Mouse (Mus musculus) gastrocnemius, adult 18-20 months (tissue): Measurements from ENCODE around the gene Sdf2. TPM values are rescaled to one million over a fixed set of nuclear protein-coding genes. Genes with fewer than 3 reads are reported as not detected.

Experiments
- DNase-seq: peaks from one replicate; pipeline ENCODE4 v3.0.0; 2021; ENCODE audit warnings: low spot score
- long read RNA-seq, 2 experiments: library from polyadenylated mRNA; stranded (forward); transcript quantifications; one replicate each; pipeline ENCODE4 v2.0.0; 2021
- total RNA-seq, 2 experiments: library from RNA; stranded (reverse); gene quantifications; 2 replicates each; pipeline ENCODE4 v1.2.3; 2021

The Sdf2 gene
- 10 to 100 TPM; 40.8 to 44.7 TPM for total RNA-seq
- long read RNA-seq, experiment 1, transcript Sdf2-201 (3 exons, 1,268 nt), result major isoform, 67 of 79 reads
- long read RNA-seq, experiment 1, partial matches to known transcripts, result 5 of 79 reads
- long read RNA-seq, experiment 1, other reads (novel, unspliced or antisense), result 6 of 79 reads
- long read RNA-seq, experiment 2, transcript Sdf2-201 (3 exons, 1,268 nt), result major isoform, 65 of 70 reads
- long read RNA-seq, experiment 2, partial matches to known transcripts, result 3 of 70 reads
- long read RNA-seq, experiment 2, other reads (novel, unspliced or antisense), result 1 of 70 reads

DNA sequence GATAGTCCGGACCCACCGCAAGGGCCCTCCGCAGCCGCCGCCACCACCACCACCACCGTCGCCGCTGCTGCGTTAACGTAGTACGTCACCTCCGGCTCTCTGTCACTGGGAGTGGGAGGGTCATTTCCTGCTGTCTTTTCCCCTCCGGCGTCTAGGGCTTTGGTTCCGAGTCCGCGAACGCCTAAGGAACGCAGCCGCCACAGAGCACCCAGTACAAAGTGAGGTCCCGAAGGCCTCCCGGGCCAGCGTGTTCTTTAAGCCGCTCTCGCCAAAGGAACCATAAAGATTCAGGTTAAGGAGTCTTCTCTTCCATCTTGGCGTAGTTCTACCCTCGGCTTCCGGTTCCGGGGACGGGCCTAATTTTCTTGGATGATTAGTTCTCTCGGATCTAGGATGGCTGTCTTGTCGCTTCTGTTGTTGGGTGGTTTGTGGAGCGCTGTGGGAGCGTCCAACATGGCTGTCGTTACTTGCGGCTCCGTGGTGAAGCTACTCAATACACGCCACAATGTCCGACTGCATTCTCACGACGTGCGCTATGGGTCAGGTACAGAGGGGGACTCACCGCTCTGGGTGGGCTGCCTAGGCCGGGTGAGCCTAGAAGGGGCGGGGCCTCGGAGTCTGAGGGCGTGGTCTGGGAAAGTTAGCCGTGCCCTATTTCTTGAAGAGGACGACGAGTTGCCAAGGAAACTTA is at the start of gene Sdf2, which contains the start of gene Supt6:
Gene Sdf2 (plus strand): TSS at position 120 of the 691 bp plus-strand sequence.
Gene Supt6 (minus strand): TSS at position 361 of the 691 bp plus-strand sequence.
- DNase-seq, result peak; percentile 90

DNA sequence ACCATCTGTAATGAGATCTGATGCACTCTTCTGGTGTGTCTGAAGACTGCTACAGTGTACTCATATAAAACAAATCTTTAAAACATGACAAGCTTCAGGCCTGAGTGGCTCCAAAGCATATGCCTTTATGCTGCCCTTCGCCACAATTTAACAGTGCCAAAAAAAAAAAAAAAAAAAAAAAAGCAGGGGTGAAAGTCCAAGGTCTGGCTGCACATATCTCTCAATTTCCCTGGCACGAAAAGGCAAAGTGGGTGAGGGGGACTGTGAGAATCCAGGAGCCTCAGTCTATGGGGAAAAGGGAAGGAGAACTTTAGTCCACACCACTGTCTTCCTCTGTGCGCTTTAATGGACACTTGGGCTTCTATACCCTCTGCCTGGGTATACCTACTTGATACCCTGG is 43.2 kb upstream of the Sdf2 start:
- no peak for DNase-seq

GRCm38 (mm10) chr11:78204287-78204686 is 41.3 kb upstream of the Sdf2 start:
- DNase-seq, result no peak

DNA sequence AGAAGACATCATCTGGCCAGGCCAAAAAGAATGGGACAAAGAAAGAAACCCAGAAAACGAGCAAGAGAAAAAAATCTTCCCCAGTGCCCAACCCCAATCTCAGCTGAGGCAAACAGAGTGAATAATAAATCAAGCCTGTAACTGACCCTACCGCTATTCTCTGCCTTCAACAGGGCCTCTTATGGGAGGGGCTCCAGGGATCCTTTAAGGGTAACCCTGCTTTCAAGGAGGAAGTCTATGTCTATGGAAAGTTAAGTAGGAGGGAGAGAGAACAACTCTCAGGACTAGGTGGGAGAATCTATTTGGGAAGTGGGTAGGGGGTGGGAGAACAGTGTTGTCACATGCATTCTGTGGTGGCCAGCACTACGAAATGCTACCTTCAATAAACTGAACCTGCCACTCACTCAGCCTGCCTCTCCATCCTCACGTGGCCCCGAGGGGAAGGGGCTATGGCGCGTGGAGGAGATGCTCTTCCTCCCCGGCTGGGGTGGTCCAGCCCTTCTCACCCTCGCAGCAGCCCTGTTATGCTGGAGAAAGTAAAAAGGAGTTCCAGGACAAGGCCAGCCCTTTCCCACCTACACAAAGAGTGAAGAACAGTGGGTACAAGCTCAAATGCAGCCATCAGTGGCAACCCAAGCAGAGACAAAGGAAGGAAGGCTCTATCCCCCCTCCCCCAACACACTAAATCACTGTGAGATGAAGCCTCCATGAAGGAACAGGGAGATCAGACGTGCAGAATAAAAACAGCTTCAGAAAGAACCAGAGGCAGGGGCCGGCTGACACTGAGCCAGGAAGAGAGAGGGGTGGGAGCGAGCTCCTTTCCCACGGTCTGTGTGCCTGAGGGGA is 40.0 kb upstream of the Sdf2 start:
- no peak for DNase-seq

DNA sequence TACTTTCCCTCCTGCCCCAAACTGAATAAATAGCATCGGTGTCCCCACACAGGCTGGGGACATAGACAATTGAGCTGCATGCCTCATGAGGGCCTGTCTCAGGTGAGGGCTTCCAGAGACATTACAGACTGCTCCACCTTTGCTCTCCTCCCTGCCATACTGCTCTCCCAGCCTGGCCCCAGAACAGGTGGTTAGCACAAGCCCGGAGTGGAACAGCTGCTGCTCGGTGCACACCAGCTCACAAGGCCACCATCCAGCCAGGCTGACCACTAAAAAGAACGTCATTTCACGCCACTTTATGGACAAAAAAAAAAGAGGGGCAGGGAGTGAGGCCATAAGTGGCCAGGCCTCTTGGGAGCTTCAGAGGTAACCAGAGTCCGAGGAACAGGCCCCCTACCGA is 38.4 kb upstream of the Sdf2 start:
- no peak for DNase-seq

GRCm38 (mm10) chr11:78209886-78210285 is 35.7 kb upstream of the Sdf2 start:
- DNase-seq, result no peak

DNA sequence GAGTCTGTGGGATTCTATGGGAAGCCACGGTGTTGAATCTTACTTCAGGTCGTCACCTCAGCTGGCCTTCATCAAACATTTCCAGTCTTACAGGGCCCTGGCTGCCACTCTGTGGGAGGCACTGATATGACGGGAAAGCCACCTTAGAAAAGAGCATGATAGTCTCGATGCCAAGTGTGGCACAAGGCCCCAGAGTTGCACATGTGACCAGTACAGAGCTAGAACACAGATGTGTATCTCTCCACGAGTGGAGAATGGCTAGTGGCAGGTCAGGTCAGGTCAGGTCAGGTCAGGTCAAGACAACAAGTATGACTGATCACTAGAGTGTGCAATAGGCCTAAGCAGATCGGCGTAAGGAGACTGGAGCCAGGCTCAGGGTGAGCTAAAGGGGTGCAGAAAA is 34.9 kb upstream of the Sdf2 start:
- no peak for DNase-seq

- no peak for DNase-seq
Measured at GRCm38 (mm10) chr11:78211513-78211912, 34.0 kb upstream of the Sdf2 start.

GRCm38 (mm10) chr11:78213086-78213817 is 32.3 kb upstream of the Sdf2 start:
- DNase-seq, result no peak

DNA sequence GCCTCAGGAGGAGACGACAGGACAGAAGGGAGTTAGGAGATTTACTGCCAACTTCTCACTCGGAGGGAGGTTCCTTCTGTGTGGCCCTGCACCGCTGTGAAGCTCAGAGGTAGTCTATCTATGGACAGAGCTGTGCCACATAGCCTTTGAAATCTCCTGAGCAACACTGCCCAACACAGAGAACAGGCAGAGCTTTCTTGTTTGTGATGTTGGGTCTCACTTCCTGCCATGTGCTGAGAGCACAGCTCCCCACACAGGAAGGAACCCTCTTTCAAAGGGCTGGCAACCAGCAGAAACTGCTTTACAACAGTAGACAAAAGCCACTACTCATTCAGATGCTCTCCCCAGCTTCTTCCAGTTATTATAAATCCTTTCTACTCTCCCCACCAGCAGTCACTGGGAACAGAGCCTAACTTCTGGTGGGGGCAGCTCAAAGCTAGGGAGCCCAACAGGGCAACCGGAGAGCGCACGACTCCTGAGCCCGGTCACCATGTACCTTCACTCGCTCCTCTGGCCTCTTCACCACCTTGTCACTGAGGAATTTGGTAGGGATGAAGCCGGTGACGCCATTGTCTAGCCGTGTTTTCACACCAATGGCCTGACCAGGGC is 29.7 kb upstream of the Sdf2 start:
- no peak for DNase-seq

- peak; percentile 59 for DNase-seq
Measured at GRCm38 (mm10) chr11:78223586-78223985, 22.0 kb upstream of the Sdf2 start.

DNA sequence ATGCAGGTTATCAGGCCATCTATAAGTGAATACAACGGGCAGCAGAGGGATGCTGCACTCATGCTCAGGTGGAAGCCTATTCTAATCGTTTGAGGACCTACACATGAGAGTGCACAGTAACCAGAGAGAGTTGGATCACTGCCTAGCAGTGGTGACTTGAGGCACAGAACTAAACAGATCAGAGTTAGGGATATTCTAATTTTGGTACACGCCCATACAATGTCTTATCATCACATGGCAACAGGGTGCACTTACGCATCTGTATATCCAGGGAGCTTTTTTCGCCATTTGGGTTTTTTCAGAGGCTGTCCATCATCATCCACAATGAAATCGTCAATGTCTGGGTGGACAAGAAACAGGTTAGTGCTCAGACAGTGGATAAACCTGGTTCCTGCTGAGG is 14.0 kb upstream of the Sdf2 start:
- DNase-seq, result no peak

- peak; percentile 34 for DNase-seq
Measured at GRCm38 (mm10) chr11:78240193-78240857, 5.2 kb upstream of the Sdf2 start.

GRCm38 (mm10) chr11:78245261-78245626 is 302 bp upstream of the Sdf2 start:
- no peak for DNase-seq

DNA sequence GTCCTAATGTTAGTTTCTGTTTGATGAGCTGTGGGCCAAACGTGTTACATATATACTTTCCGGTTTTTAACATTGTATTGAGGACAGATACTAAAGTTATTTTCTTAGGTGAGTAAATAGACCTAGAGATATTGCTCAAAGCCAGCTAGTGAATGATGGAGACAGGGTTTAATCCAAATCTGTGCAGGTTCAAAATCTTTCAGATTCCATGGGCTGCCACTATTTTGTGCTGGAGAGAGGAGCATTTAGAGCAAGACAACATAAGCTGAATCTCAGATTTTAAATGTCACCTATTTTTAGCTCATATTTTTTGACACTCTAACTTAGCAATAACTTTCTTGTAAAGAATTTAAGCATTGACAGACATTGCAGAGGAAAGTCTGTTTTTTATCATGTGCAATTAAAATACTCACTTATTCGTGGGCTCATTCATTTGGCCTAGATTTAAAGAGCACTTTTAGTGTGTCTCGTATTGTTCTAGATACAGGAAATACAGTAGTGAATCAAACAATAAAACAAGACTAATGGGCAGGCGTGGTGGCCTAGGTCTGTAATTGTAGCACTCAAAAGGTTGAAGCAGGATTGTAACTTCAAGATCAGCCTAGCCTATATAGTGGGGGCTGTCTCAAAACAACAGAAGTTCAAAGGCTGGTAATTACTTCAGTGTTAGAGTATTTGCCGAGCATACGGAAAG is 919 bp downstream of the Sdf2 start:
- no peak for DNase-seq

DNA sequence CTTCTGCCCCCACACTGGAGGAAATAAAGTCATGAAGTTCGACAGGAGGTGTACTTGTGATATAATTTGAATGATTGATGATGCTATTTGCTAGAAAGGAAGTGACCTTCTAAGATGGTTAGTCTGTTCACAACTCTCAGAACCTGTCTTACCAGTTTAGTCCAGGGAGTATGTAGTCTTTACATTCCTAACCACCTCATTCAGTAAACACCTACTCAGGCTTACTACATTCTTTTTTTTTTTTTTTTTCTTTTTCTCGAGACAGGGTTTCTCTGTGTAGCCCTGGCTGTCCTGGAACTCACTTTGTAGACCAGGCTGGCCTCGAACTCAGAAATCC is 1.4 kb downstream of the Sdf2 start:
- no peak for DNase-seq

DNA sequence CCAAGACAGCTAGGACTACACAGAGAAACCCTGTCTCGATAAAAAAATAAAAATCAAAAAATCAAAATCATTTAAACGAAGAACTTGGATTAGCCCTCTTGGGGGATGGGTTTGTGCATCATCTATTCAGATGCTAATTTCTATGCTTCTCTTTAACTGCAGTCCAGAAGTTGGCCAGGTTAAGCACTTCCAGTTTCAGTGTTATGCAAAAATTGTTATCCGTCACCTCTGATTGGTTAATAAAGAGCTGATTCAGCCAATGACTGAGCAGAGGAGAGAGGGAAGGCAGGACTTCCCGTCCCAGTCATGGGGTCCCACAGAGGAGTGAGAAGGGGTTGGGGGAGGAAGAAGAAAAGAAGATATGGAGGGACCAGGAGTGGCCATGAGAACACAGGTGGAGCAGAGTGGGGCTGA is 2.2 kb downstream of the Sdf2 start:
- DNase-seq, result no peak

DNA sequence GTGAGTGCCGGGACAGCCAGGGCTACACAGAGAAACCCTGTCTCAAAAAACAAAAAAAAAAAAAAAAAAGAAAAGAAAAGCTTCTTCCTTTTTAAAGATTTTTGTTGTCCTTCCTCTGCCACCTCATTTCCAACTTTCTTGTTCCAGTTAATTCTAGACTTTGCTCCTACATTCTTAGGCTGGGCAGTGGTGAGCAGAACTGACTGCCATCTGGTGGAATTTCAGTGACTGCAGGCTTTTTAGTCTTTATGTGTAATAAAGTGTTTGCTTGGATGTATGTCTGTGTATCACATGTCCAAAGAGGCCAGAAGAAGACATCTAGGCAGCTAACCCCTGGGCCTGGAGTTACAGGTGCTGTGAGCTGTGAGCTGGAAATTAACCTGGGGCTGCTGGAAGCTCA is 11.1 kb downstream of the Sdf2 start:
- no peak for DNase-seq

DNA sequence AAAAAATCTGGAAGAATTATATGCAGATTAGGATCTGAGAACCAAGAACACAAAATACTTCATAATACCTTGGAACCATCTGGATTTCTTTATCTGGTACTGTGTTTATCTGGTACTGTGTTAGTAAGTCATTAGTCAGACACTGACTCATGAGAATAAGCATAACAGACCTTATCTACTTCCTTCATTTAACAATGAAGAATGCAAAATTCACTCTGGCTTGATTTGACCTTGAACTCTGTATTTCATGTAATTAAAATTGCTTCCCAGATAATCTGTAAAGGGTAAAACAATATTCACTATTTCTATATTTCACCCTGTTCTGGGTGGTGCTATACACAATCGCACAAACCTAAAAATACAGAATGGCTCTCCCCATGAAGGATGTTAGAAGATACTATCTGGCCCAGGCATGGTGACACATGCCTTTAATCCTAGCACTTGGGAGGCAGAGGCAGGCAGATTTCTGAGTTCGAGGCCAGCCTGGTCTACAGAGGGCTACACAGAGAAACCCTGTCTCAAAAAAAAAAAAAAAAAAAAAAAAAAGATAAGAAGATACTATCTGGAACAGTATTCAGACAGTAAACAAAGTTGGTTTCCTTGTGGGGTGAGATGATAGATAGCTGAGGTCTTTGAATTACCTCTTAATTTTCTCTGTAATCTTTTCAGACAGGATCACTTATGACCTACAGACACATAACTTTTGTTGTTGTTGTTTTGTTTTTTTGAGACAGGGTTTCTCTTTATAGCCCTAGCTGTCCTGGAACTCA is 15.1 kb downstream of the Sdf2 start:
- DNase-seq, result no peak
